Mouse (Mus musculus): ENCODE results near the gene Slc29a1. TPM values are rescaled to one million over a fixed set of nuclear protein-coding genes. Genes with fewer than 3 reads are reported as not detected.
"Not testable (repeated sequence)": the region's sequence is repeated elsewhere in the genome, so short reads cannot be mapped to it uniquely, and the experiment has no call there.

Gene Slc29a1
- total and polyA plus RNA-seq, 3 experiments = 80.3 to 160 (median 84.6) TPM

DNA sequence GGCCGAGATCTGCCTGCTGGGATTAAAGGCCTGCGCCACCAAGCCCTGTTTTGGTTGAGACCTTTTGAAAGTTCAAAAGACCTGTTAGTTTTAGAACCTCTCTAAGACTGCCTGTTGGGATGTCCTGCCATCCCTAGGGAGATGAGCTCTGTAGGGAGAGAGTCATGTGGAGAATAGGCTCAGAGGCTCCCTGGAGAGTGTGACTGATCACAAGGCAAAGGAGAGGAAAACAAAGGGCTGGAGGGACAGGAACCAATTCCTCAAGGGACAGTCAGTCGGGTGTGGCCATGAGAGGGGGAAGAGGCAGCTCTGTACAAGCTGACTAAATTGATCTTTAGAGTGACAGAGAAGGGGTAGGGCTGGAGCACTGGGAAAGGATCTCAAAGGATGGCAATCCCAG, 28.8 kb upstream of the Slc29a1 start:
- intact Hi-C loops (cut with DNase I) = no loop called here
- no peak for TF ChIP-seq CTCF (IDR thresholded peaks at IDR 0.05)
- TF ChIP-seq EP300 (IDR thresholded peaks at IDR 0.05; ENCODE audit: insufficient read depth, low read depth, low read length) = no peak
- TF ChIP-seq POLR2A (IDR thresholded peaks at IDR 0.05; ENCODE audit: insufficient read depth, low read depth, low read length) = no peak
- H3K79me2 ChIP-seq (replicated peaks; ENCODE audit: control insufficient read depth, insufficient read depth, low read length) = no peaks in the 10 kb centered on the region

DNA sequence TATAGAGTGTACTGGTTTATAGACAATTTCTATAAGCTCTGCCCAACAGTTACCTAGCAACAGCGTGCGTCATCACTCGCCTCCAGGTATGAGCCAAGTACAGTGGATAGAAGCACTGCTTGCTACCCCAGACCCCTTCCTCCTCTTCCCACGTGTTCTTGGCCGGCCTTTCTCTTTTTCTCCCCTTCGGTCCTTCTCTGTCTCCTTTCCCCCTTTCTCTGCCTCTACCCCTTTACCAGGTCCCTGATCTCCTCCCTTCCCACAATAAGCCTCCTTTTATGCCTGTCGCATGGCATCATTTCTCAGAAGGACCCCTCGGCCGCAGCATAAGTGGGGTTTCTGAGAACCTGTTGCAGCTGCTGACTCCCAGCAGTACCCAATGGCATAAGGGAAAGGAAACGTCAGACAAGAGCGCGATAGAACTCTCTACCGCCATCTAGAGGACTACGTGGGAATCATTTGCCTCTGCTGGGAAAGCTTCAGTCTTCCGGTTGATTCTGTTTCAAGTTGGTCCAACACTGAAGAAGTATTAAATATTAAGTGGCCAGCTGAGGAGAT, 27.2 kb upstream of the Slc29a1 start:
- peak; percentile 49 to 70 for DNase-seq
- Histone ChIP-seq H3K4me3 (no peak overlapping the region), H3K27me3 (ENCODE audit: control insufficient read depth, insufficient read depth, low read length) (no peaks in the 10 kb centered on the region), H3K4me1 (ENCODE audit: control insufficient read depth, insufficient read depth, low read length) (peaks cover 9% of the 10 kb centered on the region), H3K27ac (no peak overlapping the region), H3K36me3 (ENCODE audit: control insufficient read depth, insufficient read depth, low read length) (no peaks in the 10 kb centered on the region), H3K9ac (ENCODE audit: low read depth, low read length) (peak overlapping the region; percentile 58), H3K79me2 (replicated peaks; ENCODE audit: control insufficient read depth, insufficient read depth, low read length) (no peaks in the 10 kb centered on the region)
- intact Hi-C loops (cut with DNase I) = no loop called here
- TF ChIP-seq EP300 (IDR thresholded peaks at IDR 0.05; ENCODE audit: insufficient read depth, low read depth, low read length) (peak; percentile 84; the same call in 1 of the 2 replicates), POLR2A (IDR thresholded peaks at IDR 0.05; ENCODE audit: insufficient read depth, low read depth, low read length) (no peak), CTCF (IDR thresholded peaks at IDR 0.05) (peak; percentile 97; the same call in 1 of the 2 replicates)
- 23% methylated on average over 15 of the region's 15 CpGs for WGBS

More for the DNA sequence above, 28.8 kb upstream of the Slc29a1 start:
- DNase-seq = no peak
- Histone ChIP-seq H3K36me3 (ENCODE audit: control insufficient read depth, insufficient read depth, low read length) (no peaks in the 10 kb centered on the region), H3K4me1 (ENCODE audit: control insufficient read depth, insufficient read depth, low read length) (peaks cover 9% of the 10 kb centered on the region), H3K9ac (ENCODE audit: low read depth, low read length) (no peak overlapping the region), H3K27ac (no peak overlapping the region; the same call in 1 of the 2 replicates), H3K27me3 (ENCODE audit: control insufficient read depth, insufficient read depth, low read length) (no peaks in the 10 kb centered on the region), H3K4me3 (no peak overlapping the region)
- 55% methylated on average over 3 of the region's 3 CpGs for WGBS

DNA sequence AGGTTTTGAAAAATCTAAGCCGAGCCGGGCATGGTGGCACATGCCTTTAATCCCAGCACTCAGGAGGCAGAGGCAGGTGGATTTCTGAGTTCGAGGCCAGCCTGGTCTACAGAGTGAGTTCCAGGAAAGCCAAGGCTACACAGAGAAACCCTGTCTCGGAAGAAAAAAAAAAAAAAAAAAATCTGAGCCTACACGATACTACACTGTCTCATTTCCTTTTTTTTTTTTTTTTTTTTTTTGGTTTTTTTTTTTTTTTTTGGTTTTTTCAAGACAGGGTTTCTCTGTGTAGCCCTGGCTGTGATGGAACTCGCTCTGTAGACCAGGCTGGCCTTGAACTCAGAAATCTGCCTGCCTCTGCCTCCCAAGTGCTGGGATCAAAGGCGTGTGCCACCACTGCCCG, 24.0 kb upstream of the Slc29a1 start:
- H3K27me3 ChIP-seq (ENCODE audit: control insufficient read depth, insufficient read depth, low read length); H3K4me3 ChIP-seq; H3K9ac ChIP-seq (ENCODE audit: low read depth, low read length); intact Hi-C loops (cut with DNase I); H3K4me1 ChIP-seq (ENCODE audit: control insufficient read depth, insufficient read depth, low read length); H3K27ac ChIP-seq; DNase-seq; H3K79me2 ChIP-seq (replicated peaks; ENCODE audit: control insufficient read depth, insufficient read depth, low read length); H3K36me3 ChIP-seq (ENCODE audit: control insufficient read depth, insufficient read depth, low read length): not testable (repeated sequence)
- 87% methylated on average over 8 of the region's 8 CpGs for WGBS

DNA sequence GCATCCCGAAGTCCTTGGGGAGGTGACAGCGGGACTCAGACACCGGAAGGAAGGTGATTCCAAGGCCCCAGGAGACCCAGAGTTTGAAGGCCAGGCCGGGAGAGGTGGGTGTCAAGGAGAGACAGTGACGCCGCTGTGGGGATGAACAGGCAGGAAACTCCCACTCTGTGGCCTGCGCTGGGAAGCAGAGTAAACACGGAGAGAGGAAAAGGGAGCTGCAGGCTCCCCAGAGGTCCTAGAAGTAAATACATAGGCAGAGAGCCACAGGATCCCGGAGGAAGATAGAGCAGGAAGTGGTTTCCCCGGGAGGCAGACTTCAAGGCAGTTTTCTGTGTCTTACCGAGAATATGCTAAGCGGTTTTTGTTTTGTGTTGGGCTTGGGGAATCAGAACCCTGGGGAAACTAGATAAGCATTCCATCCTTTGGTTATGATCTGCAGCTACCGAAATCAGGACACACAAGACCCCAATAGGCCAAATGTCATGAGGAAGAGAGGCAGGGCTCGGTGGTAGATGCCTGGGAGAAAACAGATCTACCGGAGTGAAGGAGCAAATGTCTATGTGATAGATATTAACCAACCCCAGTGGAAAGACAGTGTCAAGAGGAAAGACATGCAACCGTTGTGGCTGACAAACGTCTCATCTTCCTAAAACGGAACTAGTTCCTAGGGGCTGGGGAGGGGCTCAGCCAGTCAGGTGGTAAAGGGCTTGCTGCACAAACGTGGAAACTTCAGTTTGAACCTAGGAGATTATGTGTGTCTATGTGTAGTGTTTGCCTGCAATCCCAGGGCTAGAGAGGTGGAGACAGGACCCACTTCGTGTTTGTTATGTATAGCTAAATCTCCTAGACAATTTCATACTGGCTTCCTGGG, 20.2 kb upstream of the Slc29a1 start:
- Histone ChIP-seq H3K79me2 (replicated peaks; ENCODE audit: control insufficient read depth, insufficient read depth, low read length) (no peaks in the 10 kb centered on the region), H3K9ac (ENCODE audit: low read depth, low read length) (peak overlapping the region; percentile 54), H3K27me3 (ENCODE audit: control insufficient read depth, insufficient read depth, low read length) (no peaks in the 10 kb centered on the region), H3K36me3 (ENCODE audit: control insufficient read depth, insufficient read depth, low read length) (no peaks in the 10 kb centered on the region), H3K27ac (peak overlapping the region; percentile 88), H3K4me3 (peak overlapping the region; percentile 36), H3K4me1 (ENCODE audit: control insufficient read depth, insufficient read depth, low read length) (peaks cover 3% of the 10 kb centered on the region)
- WGBS = 26% methylated on average over 20 of the region's 20 CpGs
- DNase-seq = peak; percentile 66 to 70
- TF ChIP-seq EP300 (IDR thresholded peaks at IDR 0.05; ENCODE audit: insufficient read depth, low read depth, low read length) (0 out of 2 replicates have a peak, but pooled peaks have one; percentile 31), POLR2A (IDR thresholded peaks at IDR 0.05; ENCODE audit: insufficient read depth, low read depth, low read length) (no peak; the same call in 1 of the 2 replicates)
- intact Hi-C loops (cut with DNase I) = loop anchor here (2.0 kb wide), 1 partner anchor 35 kb away; no protein-coding TSS in a partner anchor

DNA sequence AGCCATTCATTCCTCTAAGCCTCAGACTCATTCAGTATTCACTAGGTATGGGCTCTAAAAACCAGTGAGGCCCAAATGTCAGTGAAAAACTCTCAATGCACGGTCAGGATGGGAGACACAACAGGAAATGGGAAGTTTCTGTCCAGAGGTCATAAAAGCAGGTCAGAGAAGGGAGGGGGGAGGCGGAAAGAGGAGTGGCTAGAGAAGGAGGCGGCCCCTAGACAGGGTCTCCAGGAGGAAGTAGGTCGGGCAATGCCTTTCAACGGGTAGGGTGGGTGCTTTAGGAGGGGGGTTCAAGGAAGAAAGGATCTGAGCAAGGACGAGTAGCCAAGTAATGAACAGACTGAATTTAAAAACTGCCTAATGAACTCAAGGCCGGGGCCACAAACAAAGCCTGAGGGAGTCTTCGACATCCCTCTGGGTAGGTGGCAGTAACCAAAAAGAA, 19.6 kb upstream of the Slc29a1 start:
- Histone ChIP-seq H3K36me3 (ENCODE audit: control insufficient read depth, insufficient read depth, low read length) (no peaks in the 10 kb centered on the region), H3K9ac (ENCODE audit: low read depth, low read length) (peak overlapping the region; percentile 54), H3K27ac (peak overlapping the region; percentile 88), H3K4me3 (peak overlapping the region; percentile 36), H3K79me2 (replicated peaks; ENCODE audit: control insufficient read depth, insufficient read depth, low read length) (no peaks in the 10 kb centered on the region), H3K27me3 (ENCODE audit: control insufficient read depth, insufficient read depth, low read length) (no peaks in the 10 kb centered on the region), H3K4me1 (ENCODE audit: control insufficient read depth, insufficient read depth, low read length) (peaks cover 3% of the 10 kb centered on the region)
- peak; percentile 75 for DNase-seq
- peak; percentile 24; the same call in 1 of the 2 replicates for TF ChIP-seq POLR2A (IDR thresholded peaks at IDR 0.05; ENCODE audit: insufficient read depth, low read depth, low read length)
- no peak for TF ChIP-seq EP300 (IDR thresholded peaks at IDR 0.05; ENCODE audit: insufficient read depth, low read depth, low read length)
- WGBS = 31% methylated on average over 8 of the region's 8 CpGs
- intact Hi-C loops (cut with DNase I) = loop anchor here (2.0 kb wide), 1 partner anchor 34 kb away; no protein-coding TSS in a partner anchor

DNA sequence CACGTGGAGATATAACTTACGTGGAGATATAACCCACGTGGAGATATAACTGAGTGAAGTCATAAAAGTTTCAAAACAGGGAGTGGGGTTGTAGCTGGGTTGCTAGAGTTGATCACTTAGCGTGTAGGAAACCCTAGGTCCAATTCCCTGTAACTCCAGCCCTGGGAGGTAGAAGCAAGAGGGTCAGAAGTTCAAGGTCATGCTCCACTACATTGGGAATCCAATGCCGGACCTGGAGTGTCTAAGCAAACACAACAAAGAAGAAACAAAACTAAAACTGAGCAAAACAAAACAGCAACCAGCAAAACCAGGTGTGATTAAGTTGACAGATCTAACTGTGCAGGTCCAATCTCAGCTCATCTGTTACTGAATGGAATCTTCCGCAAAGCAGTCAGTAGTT, 18.2 kb upstream of the Slc29a1 start:
- intact Hi-C loops (cut with DNase I) = loop anchor here (2.0 kb wide), 1 partner anchor 33 kb away; no protein-coding TSS in a partner anchor
- Histone ChIP-seq H3K27me3 (ENCODE audit: control insufficient read depth, insufficient read depth, low read length) (no peaks in the 10 kb centered on the region), H3K79me2 (replicated peaks; ENCODE audit: control insufficient read depth, insufficient read depth, low read length) (no peaks in the 10 kb centered on the region), H3K36me3 (ENCODE audit: control insufficient read depth, insufficient read depth, low read length) (no peaks in the 10 kb centered on the region), H3K4me3 (no peak overlapping the region), H3K27ac (no peak overlapping the region), H3K9ac (ENCODE audit: low read depth, low read length) (no peak overlapping the region), H3K4me1 (ENCODE audit: control insufficient read depth, insufficient read depth, low read length) (peaks cover 3% of the 10 kb centered on the region)
- 92% methylated on average over 6 of the region's 6 CpGs for WGBS
- DNase-seq = no peak
- TF ChIP-seq CTCF (IDR thresholded peaks at IDR 0.05) = no peak
- no peak for TF ChIP-seq POLR2A (IDR thresholded peaks at IDR 0.05; ENCODE audit: insufficient read depth, low read depth, low read length)
- TF ChIP-seq EP300 (IDR thresholded peaks at IDR 0.05; ENCODE audit: insufficient read depth, low read depth, low read length) = no peak
